Mouse (Mus musculus): ENCODE data around the gene Cyp4x1.

GRCm38 (mm10) chr4:115154723-115155122 lies 20.6 kb upstream of the Cyp4x1 start:
- TF ChIP-seq EP300 (IDR thresholded peaks at IDR 0.05) (no peak), CTCF (IDR thresholded peaks at IDR 0.05) (peak; percentile 30)

All from lung, postnatal 0 days (tissue).